ENCODE assay signal across 8 mouse cellular contexts in the genomic region with DNA sequence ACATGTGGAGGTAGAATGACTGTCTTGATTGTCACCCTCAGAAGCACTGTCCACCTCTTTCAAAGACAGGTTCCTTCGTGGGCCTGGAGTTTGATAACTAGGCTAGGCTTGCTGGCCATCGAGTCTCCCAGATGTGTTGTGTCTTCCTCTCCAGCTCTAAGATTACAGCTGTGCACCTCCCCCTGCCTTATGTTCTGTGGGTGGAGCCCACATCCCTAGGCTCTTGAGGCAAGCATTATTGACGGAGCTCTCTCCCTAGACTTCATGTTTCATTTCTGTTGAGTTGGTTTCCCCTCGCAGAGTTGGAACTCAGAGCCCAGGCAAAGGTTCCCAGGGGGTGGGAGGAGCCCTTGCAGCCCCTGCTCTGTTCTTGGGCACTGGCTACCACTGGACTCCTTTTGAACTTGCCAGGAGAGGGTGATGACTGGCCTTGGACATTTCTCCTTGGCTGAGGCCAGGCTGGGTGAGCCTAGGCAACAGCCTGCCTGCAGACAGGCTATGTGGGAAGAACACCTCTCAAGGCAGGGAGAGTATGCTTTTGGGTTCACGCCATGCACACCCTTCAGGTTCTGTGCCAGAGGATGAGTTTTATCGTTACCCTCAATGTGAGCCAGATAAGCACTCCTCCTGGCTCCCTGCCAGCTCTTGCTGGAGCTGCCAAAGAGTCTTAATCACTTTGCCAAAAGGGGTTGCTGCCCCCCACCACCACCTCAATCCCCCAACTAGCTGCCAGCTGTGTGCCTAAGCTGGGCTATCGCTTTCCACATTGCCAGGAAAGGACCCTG. TPM values are rescaled to one million over a fixed set of nuclear protein-coding genes. Genes with fewer than 3 reads are reported as not detected.
DNase-seq lines count a peak whose midpoint lies in the region; ATAC-seq and TF ChIP-seq lines count a peak whose summit lies in the region.

No protein-coding gene starts in this region.

- H3K4me1 ChIP-seq in hindbrain, postnatal 0 days (ENCODE audit: insufficient read depth, low read length): peaks cover 8% of the 10 kb centered on the region; the same call in 1 of the 2 replicates
- no peaks in the 10 kb centered on the region for H3K4me1 ChIP-seq in midbrain, embryonic 16.5 days (ENCODE audit: control insufficient read depth, insufficient read depth, low read length)

- H3K27ac ChIP-seq in hindbrain, postnatal 0 days: no peak overlapping the region
- no peak overlapping the region for H3K27ac ChIP-seq in midbrain, embryonic 16.5 days (ENCODE audit: low read length)

- 57% methylated on average over 7 of the region's 7 CpGs for WGBS in hindbrain, postnatal 0 days
- WGBS in midbrain, embryonic 16.5 days: 56% methylated on average over 7 of the region's 7 CpGs

- H3K9ac ChIP-seq in hindbrain, postnatal 0 days (replicated peaks; ENCODE audit: low read length): no peak overlapping the region
- H3K9ac ChIP-seq in midbrain, embryonic 16.5 days (ENCODE audit: low read depth, low read length): no peak overlapping the region

- H3K4me2 ChIP-seq in hindbrain, postnatal 0 days (ENCODE audit: low read depth, low read length): no peak overlapping the region
- no peak overlapping the region for H3K4me2 ChIP-seq in midbrain, embryonic 16.5 days (ENCODE audit: low read length)

- TF ChIP-seq CTCF in hindbrain, postnatal 0 days (IDR thresholded peaks at IDR 0.05; ENCODE audit: low read depth): no peak

- H3K27me3 ChIP-seq in hindbrain, postnatal 0 days (ENCODE audit: insufficient read depth, low read length): no peaks in the 10 kb centered on the region
- H3K27me3 ChIP-seq in midbrain, embryonic 16.5 days (ENCODE audit: control insufficient read depth, insufficient read depth, low read depth, low read length): no peaks in the 10 kb centered on the region

- no peaks in the 10 kb centered on the region for H3K36me3 ChIP-seq in hindbrain, postnatal 0 days (ENCODE audit: insufficient read depth, low read length)
- H3K36me3 ChIP-seq in midbrain, embryonic 16.5 days (ENCODE audit: control insufficient read depth, insufficient read depth, low read length): no peaks in the 10 kb centered on the region

- H3K4me3 ChIP-seq in hindbrain, postnatal 0 days (ENCODE audit: low read length): no peak overlapping the region
- no peak overlapping the region for H3K4me3 ChIP-seq in midbrain, embryonic 16.5 days (ENCODE audit: low read depth, low read length)

- H3K9me3 ChIP-seq in hindbrain, postnatal 0 days (ENCODE audit: low read length): no peaks in the 10 kb centered on the region
- no peaks in the 10 kb centered on the region for H3K9me3 ChIP-seq in midbrain, embryonic 16.5 days (replicated peaks; ENCODE audit: control insufficient read depth, low read length, poor library complexity, severe bottlenecking)

- peak; percentile 69; the same call in 1 of the 2 replicates for ATAC-seq in hindbrain, postnatal 0 days
- peak; percentile 62; the same call in 1 of the 2 replicates for ATAC-seq in midbrain, embryonic 16.5 days

- peak; percentile 32 to 44 for DNase-seq in layer of hippocampus, postnatal 10 days (ENCODE audit: low spot score in 2 of 2)
- DNase-seq in layer of hippocampus, adult 8-10 months (ENCODE audit: low spot score in 2 of 2): no peak
- DNase-seq in adrenal gland, postnatal 25 days: peak; percentile 46
- DNase-seq in cerebellum, postnatal 4 days (ENCODE audit: low spot score in 2 of 2): peak; percentile 47 to 84
- peak; percentile 83 for DNase-seq in hindbrain, postnatal 0 days (ENCODE audit: low spot score)
- no peak for DNase-seq in embryo, embryonic 10 days (ENCODE audit: low spot score)
- DNase-seq in yolk sac, embryonic 10.5 days (ENCODE audit: low spot score): no peak

RNA-seq across cellular contexts. Expression of a gene that starts 30.1 kb away (rescaled TPM):
- total RNA-seq in layer of hippocampus, postnatal 10 days (2021): 1 to 10 TPM in 1 of 2 experiments, under 1 TPM in 1; 0.82 to 1.1 TPM
- total RNA-seq in layer of hippocampus, adult 8-10 months (2022): under 1 TPM in 3 of 4 experiments, not detected in 1; 0.26 to 0.36 (median 0.27) TPM
- 2.5 TPM in 1 of 2 replicates, not detected in the other for total RNA-seq in adrenal gland, postnatal 25 days (2021)
- not detected in 2 replicates for total RNA-seq in hindbrain, postnatal 0 days (2014; rRNA removed)
- 0.10 and 0.19 TPM in 2 replicates for polyA plus RNA-seq in hindbrain, postnatal 0 days (2015; fragmentation: Nextera tagmentation; extraction: Ambion mirVana)
- polyA plus RNA-seq in midbrain, embryonic 16.5 days (2015; fragmentation: Nextera tagmentation; extraction: Ambion mirVana): 0.19 and 0.31 TPM in 2 replicates

Comparison
In these comparisons a context has a peak if more than half of its experiments do, and no peak if none do; other contexts are left out.
1. DNase-seq: peak in layer of hippocampus, postnatal 10 days (2 of 2), adrenal gland, postnatal 25 days (single experiment), cerebellum, postnatal 4 days (2 of 2) and hindbrain, postnatal 0 days (single experiment); none in layer of hippocampus, adult 8-10 months (0 of 2), embryo, embryonic 10 days (single experiment) and yolk sac, embryonic 10.5 days (single experiment).